Mouse (Mus musculus) G1E (cell line): ENCODE measurements around the gene Gpx2.

Source experiments
- CTCF ChIP-seq: IDR thresholded peaks from 2 replicates; pipeline ENCODE4 v1.5.1; 2012; ENCODE audit warnings: low read depth, low read length, inconsistent platforms, mixed read lengths
- GATA1 ChIP-seq: IDR thresholded peaks from 2 replicates; pipeline ENCODE4 v1.6.1; 2012; ENCODE audit warnings: borderline replicate concordance, low read length, inconsistent platforms, mixed read lengths
- GATA2 ChIP-seq: IDR thresholded peaks from 2 replicates; pipeline ENCODE4 v1.6.1; 2012; ENCODE audit warnings: low read depth, low read length, inconsistent platforms, borderline replicate concordance
- POLR2AphosphoS5 ChIP-seq: IDR thresholded peaks from 2 replicates; pipeline ENCODE4 v1.6.1; 2012; ENCODE audit warnings: low read depth, low read length, inconsistent platforms; ENCODE audit not compliant: insufficient replicate concordance
- TAL1 ChIP-seq: conservative IDR thresholded peaks from 2 replicates; pipeline ENCODE4 v1.6.1; 2012; ENCODE audit warnings: low read depth, low read length, inconsistent platforms, mixed read lengths

DNA sequence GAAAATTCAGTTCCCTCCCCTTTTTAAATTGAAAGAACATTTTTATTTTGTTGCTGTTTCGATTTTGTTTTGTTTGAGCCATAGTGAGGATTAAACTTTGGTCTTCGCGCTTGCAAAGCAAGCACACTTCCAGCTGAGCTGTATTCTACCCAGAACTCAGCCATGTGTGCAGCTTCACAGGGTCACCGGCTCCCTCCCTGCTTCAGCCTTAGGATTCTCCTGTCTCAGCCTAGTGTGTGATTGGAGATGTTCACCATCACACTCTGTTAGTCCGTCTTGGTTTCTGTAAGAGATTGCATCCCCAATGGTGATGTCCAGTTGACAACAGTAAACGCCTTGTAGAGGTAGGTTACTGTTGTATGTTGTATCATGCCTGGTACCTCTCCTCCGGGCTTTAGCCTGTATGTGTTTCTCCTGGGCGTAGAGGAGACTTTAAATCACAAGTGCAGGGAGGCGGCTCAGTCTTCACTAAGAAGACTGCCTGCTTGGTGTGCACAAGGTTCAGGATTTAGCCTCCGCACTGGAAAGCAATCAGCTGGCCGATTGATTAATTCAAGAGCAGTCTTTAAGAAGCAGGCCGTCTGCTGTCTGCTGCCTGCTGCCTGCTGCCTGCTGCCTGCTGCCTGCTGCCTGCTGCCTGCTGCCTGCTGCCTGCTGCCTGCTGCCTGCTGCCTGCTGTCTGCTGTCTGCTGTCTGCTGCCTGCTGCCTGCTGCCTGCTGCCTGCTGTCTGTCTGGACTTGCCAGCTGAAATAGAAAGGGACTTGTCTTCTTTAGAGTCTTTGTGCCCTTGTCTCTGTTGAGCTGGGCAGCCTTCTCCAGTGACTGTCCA is 14.5 kb downstream of the Gpx2 start:
- TF ChIP-seq CTCF (no peak), POLR2AphosphoS5 (no peak), TAL1 (no peak), GATA2 (no peak), GATA1 (no peak)
